Mouse (Mus musculus): Measurements from ENCODE around the gene Cpm. TPM values are rescaled to one million over a fixed set of nuclear protein-coding genes. Genes with fewer than 3 reads are reported as not detected.

Gene Cpm
- total and polyA plus RNA-seq, 2 experiments: 0.80 to 1.4 TPM

DNA sequence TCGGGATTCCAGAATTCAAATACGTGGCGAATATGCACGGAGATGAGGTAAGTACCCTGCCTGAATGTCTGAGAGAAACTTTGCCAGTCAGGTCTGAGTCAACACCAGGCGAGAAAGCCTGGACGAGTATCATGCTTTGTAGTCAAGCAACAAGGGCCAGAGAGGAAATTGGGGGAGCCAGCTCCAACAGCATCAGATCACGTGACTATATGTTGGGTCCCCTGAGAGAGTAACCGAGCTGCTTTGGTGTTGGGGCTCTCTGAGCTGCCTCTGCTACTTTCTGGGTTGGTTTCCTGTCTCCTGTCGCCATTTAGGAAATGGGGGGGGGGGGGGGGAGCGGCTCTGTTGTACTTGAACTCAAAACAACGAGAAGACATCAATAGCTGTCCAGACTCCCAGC lies 30.5 kb downstream of the Cpm start:
- no peak overlapping the region for H3K9ac ChIP-seq (ENCODE audit: low read depth, low read length)
- no peaks in the 10 kb centered on the region for H3K79me2 ChIP-seq (ENCODE audit: control insufficient read depth, insufficient read depth, low read length)
- no peaks in the 10 kb centered on the region for H3K27me3 ChIP-seq (ENCODE audit: control insufficient read depth, insufficient read depth, low read length)
- TF ChIP-seq CTCF (IDR thresholded peaks at IDR 0.05; ENCODE audit: low read depth, low read length): no peak
- H3K4me3 ChIP-seq (ENCODE audit: insufficient read depth, low read depth, low read length): no peak overlapping the region
- H3K27ac ChIP-seq (replicated peaks; ENCODE audit: insufficient read depth, low read depth, low read length): no peak overlapping the region
- DNase-seq (ENCODE audit: extremely low read depth, low read depth, low spot score): no peak
- peaks cover 5% of the 10 kb centered on the region for H3K4me1 ChIP-seq (ENCODE audit: control insufficient read depth, insufficient read depth, low read length)
- 84% methylated on average over 11 of the region's 11 CpGs for WGBS
- H3K36me3 ChIP-seq (ENCODE audit: control insufficient read depth, insufficient read depth, low read length): no peaks in the 10 kb centered on the region

GRCm38 (mm10) chr10:117662316-117663055 lies 33.2 kb downstream of the Cpm start:
- 52% methylated on average over 15 of the region's 15 CpGs for WGBS
- no peaks in the 10 kb centered on the region for H3K27me3 ChIP-seq (ENCODE audit: control insufficient read depth, insufficient read depth, low read length)
- H3K9ac ChIP-seq (ENCODE audit: low read depth, low read length): no peak overlapping the region
- H3K27ac ChIP-seq (replicated peaks; ENCODE audit: insufficient read depth, low read depth, low read length): peak overlapping the region; percentile 74
- no peaks in the 10 kb centered on the region for H3K79me2 ChIP-seq (ENCODE audit: control insufficient read depth, insufficient read depth, low read length)
- no peaks in the 10 kb centered on the region for H3K36me3 ChIP-seq (ENCODE audit: control insufficient read depth, insufficient read depth, low read length)
- H3K4me1 ChIP-seq (ENCODE audit: control insufficient read depth, insufficient read depth, low read length): peaks cover 4% of the 10 kb centered on the region; the same call in 1 of the 2 replicates
- TF ChIP-seq POLR2A (IDR thresholded peaks at IDR 0.05; ENCODE audit: extremely low read depth, insufficient read depth, low read length) (peak; percentile 31; the same call in 1 of the 2 replicates), CTCF (IDR thresholded peaks at IDR 0.05; ENCODE audit: low read depth, low read length) (no peak)
- H3K4me3 ChIP-seq (ENCODE audit: insufficient read depth, low read depth, low read length): no peak overlapping the region; the same call in 1 of the 2 replicates
- peak; percentile 90 for DNase-seq (ENCODE audit: extremely low read depth, low read depth, low spot score)

- peak overlapping the region; percentile 44 for H3K4me3 ChIP-seq (ENCODE audit: insufficient read depth, low read depth, low read length)
- peak; percentile 73 for DNase-seq (ENCODE audit: extremely low read depth, low read depth, low spot score)
- no peaks in the 10 kb centered on the region for H3K79me2 ChIP-seq (ENCODE audit: control insufficient read depth, insufficient read depth, low read length)
- no peaks in the 10 kb centered on the region for H3K36me3 ChIP-seq (ENCODE audit: control insufficient read depth, insufficient read depth, low read length)
- H3K4me1 ChIP-seq (ENCODE audit: control insufficient read depth, insufficient read depth, low read length): peaks cover 4% of the 10 kb centered on the region; the same call in 1 of the 2 replicates
- TF ChIP-seq CTCF (IDR thresholded peaks at IDR 0.05; ENCODE audit: low read depth, low read length): no peak
- TF ChIP-seq POLR2A (IDR thresholded peaks at IDR 0.05; ENCODE audit: extremely low read depth, insufficient read depth, low read length): no peak
- H3K27me3 ChIP-seq (ENCODE audit: control insufficient read depth, insufficient read depth, low read length): no peaks in the 10 kb centered on the region
- H3K9ac ChIP-seq (ENCODE audit: low read depth, low read length): peak overlapping the region; percentile 36
- WGBS: 19% methylated on average over 14 of the region's 14 CpGs
- peak overlapping the region; percentile 74 for H3K27ac ChIP-seq (replicated peaks; ENCODE audit: insufficient read depth, low read depth, low read length)
These were observed 34.0 kb downstream of the Cpm start for GRCm38 (mm10) chr10:117663056-117663864.

- H3K4me3 ChIP-seq (ENCODE audit: insufficient read depth, low read depth, low read length): peak overlapping the region; percentile 57
- 12% methylated on average over 9 of the region's 9 CpGs for WGBS
- peak overlapping the region; percentile 100 for H3K27ac ChIP-seq (replicated peaks; ENCODE audit: insufficient read depth, low read depth, low read length)
- peak overlapping the region; percentile 92 for H3K9ac ChIP-seq (ENCODE audit: low read depth, low read length)
- DNase-seq (ENCODE audit: extremely low read depth, low read depth, low spot score): peak; percentile 85
- H3K4me1 ChIP-seq (ENCODE audit: control insufficient read depth, insufficient read depth, low read length): peaks cover 4% of the 10 kb centered on the region; the same call in 1 of the 2 replicates
- no peaks in the 10 kb centered on the region for H3K36me3 ChIP-seq (ENCODE audit: control insufficient read depth, insufficient read depth, low read length)
- H3K27me3 ChIP-seq (ENCODE audit: control insufficient read depth, insufficient read depth, low read length): no peaks in the 10 kb centered on the region
- no peaks in the 10 kb centered on the region for H3K79me2 ChIP-seq (ENCODE audit: control insufficient read depth, insufficient read depth, low read length)
- TF ChIP-seq POLR2A (IDR thresholded peaks at IDR 0.05; ENCODE audit: extremely low read depth, insufficient read depth, low read length) (peak; percentile 41; the same call in 1 of the 2 replicates), CTCF (IDR thresholded peaks at IDR 0.05; ENCODE audit: low read depth, low read length) (no peak)
These were observed 34.5 kb downstream of the Cpm start for GRCm38 (mm10) chr10:117663865-117664200.

DNA sequence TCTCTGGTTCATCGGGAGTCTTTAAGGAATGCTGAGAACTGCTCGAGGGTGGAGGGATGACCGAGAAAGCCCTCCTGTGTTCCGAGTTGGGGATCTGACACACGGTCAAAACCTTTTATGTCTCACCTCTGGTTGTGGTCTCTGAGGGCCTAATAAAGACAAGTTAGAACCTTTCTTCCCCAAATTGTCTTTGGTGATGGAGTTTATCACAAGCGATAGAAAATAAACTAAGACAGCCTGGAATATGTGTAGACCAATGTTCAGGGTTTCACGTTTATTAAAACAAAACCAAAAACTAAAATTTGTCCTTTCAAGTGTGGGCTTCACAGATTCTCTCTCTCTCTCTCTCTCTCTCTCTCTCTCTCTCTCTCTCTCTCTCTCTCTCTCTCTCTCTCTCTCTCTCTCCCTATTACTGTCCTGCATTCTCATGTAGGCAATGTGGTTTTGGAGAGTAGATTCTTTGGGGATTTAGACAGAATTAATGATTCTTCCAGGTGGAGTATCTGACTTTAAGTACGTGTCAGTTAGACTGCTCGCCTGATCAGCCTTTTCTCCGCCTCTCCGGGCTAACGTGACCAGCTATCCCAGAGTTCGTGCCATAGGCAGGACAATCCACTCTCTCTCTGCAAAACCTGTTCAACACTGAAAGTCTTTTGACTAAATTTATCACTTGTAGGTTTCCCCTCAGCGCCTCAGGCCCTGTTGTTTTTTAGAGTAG lies 35.1 kb downstream of the Cpm start:
- Histone ChIP-seq H3K4me1 (ENCODE audit: control insufficient read depth, insufficient read depth, low read length) (peaks cover 5% of the 10 kb centered on the region; the same call in 1 of the 2 replicates), H3K36me3 (ENCODE audit: control insufficient read depth, insufficient read depth, low read length) (no peaks in the 10 kb centered on the region), H3K27ac (replicated peaks; ENCODE audit: insufficient read depth, low read depth, low read length) (peak overlapping the region; percentile 100), H3K79me2 (ENCODE audit: control insufficient read depth, insufficient read depth, low read length) (no peaks in the 10 kb centered on the region), H3K4me3 (ENCODE audit: insufficient read depth, low read depth, low read length) (peak overlapping the region; percentile 57), H3K27me3 (ENCODE audit: control insufficient read depth, insufficient read depth, low read length) (no peaks in the 10 kb centered on the region), H3K9ac (ENCODE audit: low read depth, low read length) (peak overlapping the region; percentile 92)
- no peak for TF ChIP-seq POLR2A (IDR thresholded peaks at IDR 0.05; ENCODE audit: extremely low read depth, insufficient read depth, low read length)
- no peak for TF ChIP-seq CTCF (IDR thresholded peaks at IDR 0.05; ENCODE audit: low read depth, low read length)
- peak; percentile 68 for DNase-seq (ENCODE audit: extremely low read depth, low read depth, low spot score)
- WGBS: 26% methylated on average over 14 of the region's 14 CpGs

Measured in liver, adult 2 months (tissue).